Mouse (Mus musculus): ENCODE measurements around the gene Gadd45g.

The Gadd45g gene

DNA sequence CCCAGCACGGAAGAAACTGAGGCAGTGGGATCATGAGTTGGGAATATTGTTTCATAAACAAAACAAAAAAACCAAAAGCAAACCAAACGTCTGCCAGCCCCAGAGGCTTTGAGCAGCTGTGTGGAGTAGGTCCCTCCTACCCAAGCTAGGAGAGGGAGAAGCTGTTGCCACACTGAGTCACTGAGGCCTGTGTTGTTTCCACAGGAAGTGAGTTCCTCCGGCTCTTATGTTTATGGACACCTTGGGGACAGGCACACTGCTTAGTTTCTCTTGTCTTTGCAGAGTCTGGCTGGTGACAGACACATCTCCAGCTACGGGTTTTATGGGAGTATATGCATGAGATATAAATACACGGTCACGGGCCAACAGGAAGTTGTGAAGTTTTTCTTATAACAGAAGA lies 39.6 kb downstream of the Gadd45g start:
- no peak for DNase-seq

GRCm38 (mm10) chr13:51886723-51887122 lies 40.2 kb downstream of the Gadd45g start:
- no peak for DNase-seq

DNA sequence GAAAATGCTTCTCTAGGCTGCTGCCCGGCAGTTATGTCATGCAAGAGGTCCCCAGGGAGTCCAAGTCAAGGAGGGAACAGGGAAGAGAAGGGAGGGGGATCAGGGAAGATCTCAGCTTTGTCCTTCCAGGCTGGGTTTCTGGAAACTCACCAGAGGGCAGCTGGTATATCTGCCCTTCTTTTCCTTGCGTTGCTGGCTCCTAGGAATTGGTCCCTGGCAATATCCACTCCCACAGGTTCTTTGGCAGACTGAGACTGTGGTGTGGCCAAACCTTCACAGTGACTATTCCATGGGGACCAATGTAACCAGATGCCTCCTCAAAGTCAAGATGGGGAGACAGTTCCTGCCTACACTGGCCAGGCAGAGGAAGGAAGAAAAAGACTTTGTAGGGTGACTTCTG lies 41.9 kb downstream of the Gadd45g start:
- DNase-seq: no peak

DNA sequence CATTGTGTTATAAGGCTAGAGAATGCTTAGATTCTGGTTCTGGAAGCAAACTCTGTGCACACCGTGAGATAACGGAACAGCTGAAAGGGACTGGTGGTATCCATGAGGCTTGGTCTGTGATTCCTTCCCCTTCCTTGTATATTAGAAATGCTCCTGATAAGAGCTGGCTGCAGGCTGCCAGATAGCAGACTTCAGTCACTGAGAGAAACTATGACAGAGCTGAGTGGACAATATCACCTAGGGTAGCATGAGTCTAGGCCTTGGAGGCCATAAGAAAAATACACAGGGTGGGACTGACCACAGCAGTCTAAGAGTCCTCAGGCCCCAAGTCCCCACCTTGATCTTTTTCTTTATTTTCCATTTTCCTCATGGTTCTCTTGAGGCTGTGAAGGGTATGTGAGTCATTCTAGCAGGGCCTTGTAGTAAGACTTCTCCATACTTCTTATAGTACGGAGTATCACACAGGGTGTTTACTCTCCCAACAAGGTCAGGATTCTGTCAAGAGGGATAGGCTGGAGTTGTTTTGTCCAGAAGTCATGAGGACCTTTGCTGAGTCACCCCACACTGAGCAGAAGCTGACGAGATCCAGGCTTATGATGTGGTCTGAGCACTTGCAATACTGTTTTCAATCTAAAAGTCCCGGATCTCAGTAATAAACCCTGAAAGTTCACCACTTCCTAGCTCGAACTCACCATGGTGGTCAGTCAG lies 45.5 kb downstream of the Gadd45g start:
- no peak for DNase-seq

DNA sequence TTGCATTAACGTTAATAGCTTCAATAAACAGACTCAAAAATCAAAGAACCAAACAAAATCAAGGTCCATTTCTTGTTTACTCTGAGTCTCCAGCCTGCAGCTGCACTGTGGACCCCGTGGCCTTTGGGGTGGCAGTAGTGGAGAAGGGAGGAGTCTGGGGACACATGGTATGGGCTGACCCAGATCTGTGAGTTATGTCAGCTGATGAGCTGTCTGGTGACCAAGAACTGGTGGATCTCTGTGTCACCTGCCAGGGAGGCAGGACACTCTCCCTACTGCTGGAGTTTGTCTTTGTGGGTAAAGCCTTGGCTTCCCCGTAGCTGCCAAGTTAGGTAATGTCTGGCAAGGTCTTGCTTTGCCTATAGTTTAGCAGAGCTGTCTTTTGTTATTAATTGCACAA lies 51.1 kb downstream of the Gadd45g start:
- DNase-seq: no peak
